Mouse (Mus musculus) hindbrain, embryonic 14.5 days (tissue): ENCODE measurements around the gene Fignl2. TPM values are rescaled to one million over a fixed set of nuclear protein-coding genes. Genes with fewer than 3 reads are reported as not detected.
A peak's percentile ranks its signal among the peaks of the same experiment; 100 is the strongest.
"Not testable (repeated sequence)": the region's sequence is repeated elsewhere in the genome, so short reads cannot be mapped to it uniquely, and the experiment has no call there.

Experiments
- ATAC-seq: fragments of 200-750 bp; cut with Nextera tagmentation; 2 replicates; pipeline ENCODE4 v1.8.0; 2017; ENCODE audit warnings: moderate number of reproducible peaks, mild to moderate bottlenecking, moderate TSS enrichment, moderate library complexity; ENCODE audit not compliant: low FRiP score
- DNase-seq: peaks from one replicate; pipeline ENCODE4 v3.0.0-alpha.2; 2015; ENCODE audit warnings: low spot score
- H3K27ac ChIP-seq: fragments of 300-500 bp; sonication (generic); 2 replicates; pipeline ENCODE4 v1.5.1; 2014; ENCODE audit warnings: mild to moderate bottlenecking, moderate library complexity
- H3K27me3 ChIP-seq: fragments of 300-500 bp; sonication (generic); 2 replicates; pipeline ENCODE4 v1.6.1; 2014; ENCODE audit warnings: mild to moderate bottlenecking, low read length, mixed read lengths; ENCODE audit not compliant: control insufficient read depth, insufficient read depth
- H3K36me3 ChIP-seq: fragments of 300-500 bp; sonication (generic); replicated peaks from 2 replicates; pipeline ENCODE4 v1.6.1; 2014; ENCODE audit not compliant: control insufficient read depth, insufficient read depth
- H3K4me1 ChIP-seq: fragments of 300-500 bp; sonication (generic); replicated peaks from 2 replicates; pipeline ENCODE4 v1.6.1; 2014; ENCODE audit warnings: antibody characterized with exemption, low read length, mixed read lengths; ENCODE audit not compliant: control insufficient read depth, insufficient read depth
- H3K4me2 ChIP-seq: fragments of 300-500 bp; sonication (generic); replicated peaks from 2 replicates; pipeline ENCODE4 v1.6.1; 2014; ENCODE audit warnings: mild to moderate bottlenecking, moderate library complexity
- H3K4me3 ChIP-seq: fragments of 300-500 bp; sonication (generic); replicated peaks from 2 replicates; pipeline ENCODE4 v1.5.1; 2014; ENCODE audit warnings: mild to moderate bottlenecking, low read length
- H3K9ac ChIP-seq: fragments of 300-500 bp; sonication (generic); 2 replicates; pipeline ENCODE4 v1.6.1; 2014
- H3K9me3 ChIP-seq: fragments of 300-500 bp; sonication (generic); 2 replicates; pipeline ENCODE4 v1.6.1; 2016; ENCODE audit warnings: low read length; ENCODE audit not compliant: control insufficient read depth
- WGBS: fragments of 180-500 bp; shearing (Covaris S2); extraction: QIAGEN DNeasy Blood & Tissue Kit; methylation state at CpG from one replicate; pipeline ENCODE4 v1.1.7; 2014; 5-methylcytosine and 5-hydroxymethylcytosine counted together
- polyA plus RNA-seq: library from polyadenylated mRNA; unstranded; fragments of >200 nt; fragmentation: Nextera tagmentation; extraction: Ambion mirVana; gene quantifications from 2 replicates; pipeline ENCODE4 v1.2.1, GENCODE M21; 2014

Fignl2 gene
- polyA plus RNA-seq, 1 experiment from 2014 or later, result 0.17 TPM

DNA sequence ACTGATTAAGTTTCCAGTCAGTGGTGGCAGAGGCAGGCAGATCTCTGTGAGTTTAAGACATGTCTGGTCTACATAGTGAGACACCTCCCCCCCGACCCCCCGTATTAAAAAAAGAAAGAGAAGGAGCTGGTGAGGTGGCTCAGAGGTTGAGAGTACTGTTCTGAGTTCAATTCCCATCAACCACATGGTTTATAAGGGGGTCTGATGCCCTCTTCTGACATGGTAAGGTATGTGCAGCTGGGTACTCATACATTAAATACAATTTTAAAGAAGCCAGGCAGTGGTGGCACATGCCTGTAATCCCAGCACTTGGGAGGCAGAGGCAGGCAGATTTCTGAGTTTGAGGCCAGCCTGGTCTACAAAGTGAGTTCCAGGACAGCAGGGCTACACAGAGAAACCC is 35.4 kb upstream of the Fignl2 start:
- not testable (repeated sequence) for H3K9me3 ChIP-seq, H3K27me3 ChIP-seq, H3K27ac ChIP-seq, H3K9ac ChIP-seq, H3K4me2 ChIP-seq, H3K4me3 ChIP-seq, H3K36me3 ChIP-seq, DNase-seq, H3K4me1 ChIP-seq, ATAC-seq
- WGBS, result 87% methylated on average over 2 of the region's 2 CpGs

DNA sequence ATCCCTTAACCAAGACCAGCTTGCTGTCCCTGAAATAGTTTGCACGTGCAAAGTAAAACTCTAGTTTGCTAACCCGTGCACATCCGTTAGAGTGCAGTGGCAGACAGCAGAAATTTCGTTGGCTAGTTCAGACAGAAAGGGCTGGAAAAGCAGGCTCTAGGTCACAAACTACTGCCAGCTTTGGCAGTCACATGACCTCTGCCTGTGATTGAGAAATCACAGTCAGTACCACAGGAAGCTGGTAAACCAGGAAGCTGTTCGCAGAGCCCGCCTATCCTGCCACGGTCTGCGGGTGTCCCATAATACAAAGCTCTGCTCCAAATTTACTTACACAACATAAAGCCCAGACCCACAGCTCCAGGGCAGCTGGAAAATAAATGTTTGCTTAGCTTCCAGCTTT is 34.8 kb upstream of the Fignl2 start:
- Histone ChIP-seq H3K4me1 (no peaks in the 10 kb centered on the region), H3K9me3 (0 out of 2 replicates have a peak, but pooled peaks cover 3% of the 10 kb centered on the region), H3K4me3 (no peak overlapping the region), H3K27ac (no peak overlapping the region), H3K36me3 (no peaks in the 10 kb centered on the region), H3K9ac (no peak overlapping the region), H3K4me2 (no peak overlapping the region), H3K27me3 (no peaks in the 10 kb centered on the region)
- no peak for ATAC-seq
- WGBS, result 81% methylated on average over 8 of the region's 8 CpGs
- no peak for DNase-seq

DNA sequence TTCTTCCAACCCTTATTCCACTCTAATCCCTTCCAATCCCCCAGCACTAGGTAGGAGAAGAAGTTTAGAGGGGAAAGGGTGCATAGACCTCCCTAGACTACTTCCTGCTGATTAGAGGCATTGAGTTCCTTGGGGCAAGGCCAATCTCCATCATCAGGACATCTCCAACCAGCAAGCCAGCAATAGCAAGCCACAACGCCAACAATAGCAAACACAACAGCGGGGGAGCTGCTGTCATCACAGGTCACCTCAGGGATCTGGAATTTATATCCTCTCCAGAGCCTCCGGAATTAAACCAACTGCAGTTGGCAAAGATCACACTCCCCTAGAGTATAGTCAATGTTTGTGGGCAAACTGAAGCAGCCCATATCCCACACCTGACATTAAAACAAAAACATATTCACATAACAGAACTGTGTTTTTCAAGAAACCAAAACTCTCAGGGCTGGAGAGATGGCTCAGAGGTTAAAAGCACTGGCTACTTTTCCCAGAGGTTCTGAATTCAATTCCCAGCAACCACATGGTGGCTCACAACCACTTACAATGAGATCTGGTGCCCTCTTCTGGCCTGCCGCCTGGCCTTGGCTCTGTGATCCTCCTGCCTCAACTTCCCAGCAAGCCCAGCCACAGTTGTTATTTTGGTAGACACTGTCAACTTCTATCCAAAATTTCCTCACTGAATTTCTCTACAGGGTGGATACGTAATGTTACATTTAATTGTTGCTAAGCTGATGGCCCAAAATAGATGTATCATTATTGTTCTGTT is 29.7 kb upstream of the Fignl2 start:
- H3K9me3 ChIP-seq, result no peaks in the 10 kb centered on the region
- 90% methylated on average over 5 of the region's 5 CpGs for WGBS
- no peak overlapping the region for H3K4me3 ChIP-seq
- H3K27me3 ChIP-seq, result no peaks in the 10 kb centered on the region
- H3K4me1 ChIP-seq, result no peaks in the 10 kb centered on the region
- no peak overlapping the region for H3K27ac ChIP-seq
- no peaks in the 10 kb centered on the region for H3K36me3 ChIP-seq
- ATAC-seq (no peak), DNase-seq (no peak)
- no peak overlapping the region for H3K9ac ChIP-seq
- no peak overlapping the region for H3K4me2 ChIP-seq

DNA sequence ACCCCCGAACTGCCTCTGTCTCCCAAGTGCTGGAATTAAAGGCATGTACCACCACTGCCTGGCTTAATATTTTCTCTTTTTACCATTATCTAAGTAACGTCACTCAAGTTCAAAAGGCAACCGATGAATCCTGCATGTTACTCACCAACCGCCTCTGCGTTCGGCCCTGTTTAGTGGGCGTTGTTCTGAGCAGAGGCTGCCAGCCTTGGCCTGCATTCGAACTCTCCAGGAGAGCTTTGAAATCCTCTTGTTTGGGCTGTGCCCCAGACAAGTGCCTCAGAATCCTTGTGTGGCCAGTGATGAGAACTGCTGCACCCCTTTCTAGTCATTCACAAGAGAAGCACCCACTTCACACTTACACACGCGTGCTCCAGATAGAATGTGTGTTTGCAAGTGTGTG is 27.6 kb upstream of the Fignl2 start:
- no peak for ATAC-seq
- DNase-seq, result no peak
- 83% methylated on average over 10 of the region's 10 CpGs for WGBS
- Histone ChIP-seq H3K36me3 (no peaks in the 10 kb centered on the region), H3K27me3 (no peaks in the 10 kb centered on the region), H3K27ac (no peak overlapping the region), H3K4me2 (no peak overlapping the region), H3K4me3 (no peak overlapping the region), H3K9me3 (no peaks in the 10 kb centered on the region), H3K4me1 (no peaks in the 10 kb centered on the region), H3K9ac (no peak overlapping the region)

- H3K27me3 ChIP-seq, result no peaks in the 10 kb centered on the region
- no peak overlapping the region for H3K9ac ChIP-seq
- DNase-seq, result peak; percentile 53
- ATAC-seq, result no peak
- WGBS, result 17% methylated on average over 12 of the region's 12 CpGs
- no peak overlapping the region for H3K27ac ChIP-seq
- no peak overlapping the region for H3K4me2 ChIP-seq
- H3K9me3 ChIP-seq, result no peaks in the 10 kb centered on the region
- no peak overlapping the region for H3K4me3 ChIP-seq
- no peaks in the 10 kb centered on the region for H3K4me1 ChIP-seq
- H3K36me3 ChIP-seq, result no peaks in the 10 kb centered on the region
Measured at GRCm38 (mm10) chr15:101105496-101105994, 27.2 kb upstream of the Fignl2 start.

GRCm38 (mm10) chr15:101103605-101104304 is 25.4 kb upstream of the Fignl2 start:
- no peak overlapping the region for H3K4me3 ChIP-seq
- H3K4me1 ChIP-seq, result peaks cover 3% of the 10 kb centered on the region; the same call in 1 of the 2 replicates
- no peaks in the 10 kb centered on the region for H3K27me3 ChIP-seq
- no peak for ATAC-seq
- WGBS, result 69% methylated on average over 9 of the region's 9 CpGs
- no peak for DNase-seq
- no peak overlapping the region for H3K9ac ChIP-seq
- no peaks in the 10 kb centered on the region for H3K9me3 ChIP-seq
- H3K36me3 ChIP-seq, result no peaks in the 10 kb centered on the region
- no peak overlapping the region for H3K4me2 ChIP-seq
- H3K27ac ChIP-seq, result no peak overlapping the region

- no peak overlapping the region for H3K27ac ChIP-seq
- H3K27me3 ChIP-seq, result no peaks in the 10 kb centered on the region
- ATAC-seq, result no peak
- H3K36me3 ChIP-seq, result no peaks in the 10 kb centered on the region
- 89% methylated on average over 3 of the region's 3 CpGs for WGBS
- H3K9ac ChIP-seq, result no peak overlapping the region
- peaks cover 16% of the 10 kb centered on the region for H3K4me1 ChIP-seq
- DNase-seq, result no peak
- H3K4me2 ChIP-seq, result no peak overlapping the region
- no peaks in the 10 kb centered on the region for H3K9me3 ChIP-seq
- H3K4me3 ChIP-seq, result no peak overlapping the region
Measured at GRCm38 (mm10) chr15:101100996-101101395, 22.6 kb upstream of the Fignl2 start.

DNA sequence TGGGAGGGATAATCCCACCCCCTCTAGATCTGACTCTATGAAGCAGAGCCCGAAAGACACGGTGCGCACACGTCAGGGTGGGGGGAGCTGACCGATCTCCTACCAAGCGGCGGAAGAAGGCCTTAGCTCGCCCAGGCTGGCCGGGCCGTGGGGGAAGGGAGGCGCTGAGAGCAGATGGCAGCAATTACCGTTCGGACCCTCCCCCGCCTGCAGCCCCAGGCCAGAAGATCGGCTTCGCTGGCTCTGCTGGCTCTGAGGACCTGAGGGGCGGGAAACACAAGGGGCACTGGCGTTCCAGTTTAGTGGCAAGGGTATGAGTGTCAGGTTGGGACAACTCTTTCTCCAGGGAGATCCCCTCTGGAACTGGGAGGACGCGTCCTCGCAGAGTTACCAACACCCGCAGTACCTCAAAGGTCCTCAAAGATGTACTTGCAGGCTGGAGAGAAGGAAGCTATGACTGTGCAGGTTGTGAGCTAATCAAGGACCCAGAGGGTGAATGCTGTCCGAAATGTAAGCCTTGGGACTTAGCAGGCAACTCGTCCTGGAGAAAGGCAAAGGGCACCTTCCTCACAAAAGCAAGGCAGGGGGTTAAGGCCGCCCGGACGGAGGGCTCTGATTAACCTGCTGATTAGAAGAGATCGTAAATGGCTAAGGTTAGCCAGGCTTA is 19.8 kb upstream of the Fignl2 start:
- no peak for ATAC-seq
- DNase-seq, result peak; percentile 45
- Histone ChIP-seq H3K4me2 (peak overlapping the region; percentile 39), H3K9ac (peak overlapping the region; percentile 22; the same call in 1 of the 2 replicates), H3K4me3 (no peak overlapping the region), H3K4me1 (peaks cover 22% of the 10 kb centered on the region), H3K9me3 (no peaks in the 10 kb centered on the region), H3K27ac (0 out of 2 replicates have a peak overlapping the region, but pooled peaks have one; percentile 22), H3K27me3 (no peaks in the 10 kb centered on the region), H3K36me3 (no peaks in the 10 kb centered on the region)
- 5% methylated on average over 28 of the region's 28 CpGs for WGBS

DNA sequence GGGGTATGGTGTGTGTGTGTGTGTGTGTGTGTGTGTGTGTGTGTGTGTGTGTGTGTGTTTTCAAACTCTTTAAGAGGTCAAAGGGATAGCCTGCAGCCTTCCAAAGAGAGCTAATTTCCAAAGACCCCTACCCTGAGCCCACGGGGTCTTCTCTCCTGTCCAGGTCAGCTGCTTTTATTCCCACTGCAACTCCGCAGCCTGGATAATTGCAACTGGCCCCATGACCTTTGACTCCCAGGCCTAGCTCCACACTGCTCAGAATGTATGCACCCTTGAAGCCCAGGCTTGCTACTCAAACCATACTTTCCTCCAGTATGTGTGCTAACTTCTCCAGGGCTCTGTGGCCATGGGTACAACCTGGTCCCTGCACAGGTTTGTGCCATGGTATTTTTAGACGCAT is 17.0 kb upstream of the Fignl2 start:
- WGBS, result 52% methylated on average over 3 of the region's 3 CpGs
- DNase-seq, result no peak
- Histone ChIP-seq H3K27me3 (no peaks in the 10 kb centered on the region), H3K4me2 (no peak overlapping the region), H3K27ac (no peak overlapping the region), H3K4me3 (no peak overlapping the region), H3K9ac (no peak overlapping the region), H3K4me1 (peaks cover 31% of the 10 kb centered on the region), H3K36me3 (no peaks in the 10 kb centered on the region), H3K9me3 (no peaks in the 10 kb centered on the region)
- ATAC-seq, result no peak
